Mouse (Mus musculus) hindbrain, embryonic 11.5 days (tissue): ENCODE measurements around the gene Slc5a4a. TPM values are rescaled to one million over a fixed set of nuclear protein-coding genes. Genes with fewer than 3 reads are reported as not detected.

Source experiments
- ATAC-seq: fragments of 200-750 bp; cut with Nextera tagmentation; 2 replicates; pipeline ENCODE4 v1.8.0; 2017; ENCODE audit warnings: mild to moderate bottlenecking, moderate TSS enrichment, moderate library complexity; ENCODE audit not compliant: low FRiP score
- DNase-seq: peaks from one replicate; pipeline ENCODE4 v3.0.0-alpha.2; 2015; ENCODE audit warnings: low spot score
- H3K27ac ChIP-seq: fragments of 300-500 bp; sonication (generic); 2 replicates; pipeline ENCODE4 v1.5.1; 2014; ENCODE audit warnings: mild to moderate bottlenecking, low read depth, low read length
- H3K27me3 ChIP-seq: fragments of 300-500 bp; sonication (generic); 2 replicates; pipeline ENCODE4 v1.6.1; 2014; ENCODE audit warnings: mild to moderate bottlenecking, low read length, moderate library complexity, mixed read lengths; ENCODE audit not compliant: control insufficient read depth, insufficient read depth
- H3K36me3 ChIP-seq: fragments of 300-500 bp; sonication (generic); 2 replicates; pipeline ENCODE4 v1.6.1; 2014; ENCODE audit warnings: mild to moderate bottlenecking, low read length, moderate library complexity, mixed read lengths; ENCODE audit not compliant: control insufficient read depth, insufficient read depth
- H3K4me1 ChIP-seq: fragments of 300-500 bp; sonication (generic); replicated peaks from 2 replicates; pipeline ENCODE4 v1.6.1; 2014; ENCODE audit warnings: low read length, mixed read lengths; ENCODE audit not compliant: control insufficient read depth, insufficient read depth
- H3K4me2 ChIP-seq: fragments of 300-500 bp; sonication (generic); replicated peaks from 2 replicates; pipeline ENCODE4 v1.6.1; 2014; ENCODE audit warnings: mild to moderate bottlenecking, low read depth, low read length
- H3K4me3 ChIP-seq: fragments of 300-500 bp; sonication (generic); 2 replicates; pipeline ENCODE4 v1.5.1; 2014; ENCODE audit warnings: low read depth, low read length
- H3K9ac ChIP-seq: fragments of 300-500 bp; sonication (generic); 2 replicates; pipeline ENCODE4 v1.6.1; 2014; ENCODE audit warnings: low read depth, low read length
- H3K9me3 ChIP-seq: fragments of 300-500 bp; sonication (generic); 2 replicates; pipeline ENCODE4 v1.6.1; 2016; ENCODE audit warnings: low read length; ENCODE audit not compliant: control insufficient read depth
- WGBS: fragments of 180-500 bp; shearing (Covaris S2); extraction: QIAGEN DNeasy Blood & Tissue Kit; methylation state at CpG from one replicate; pipeline ENCODE4 v1.1.7; 2014; 5-methylcytosine and 5-hydroxymethylcytosine counted together
- polyA plus RNA-seq: library from polyadenylated mRNA; unstranded; fragments of >200 nt; fragmentation: Nextera tagmentation; extraction: Ambion mirVana; gene quantifications from 2 replicates; pipeline ENCODE4 v1.2.1, GENCODE M21; 2014

Slc5a4a gene
- polyA plus RNA-seq, 1 experiment from 2014 or later: not detected

GRCm38 (mm10) chr10:76207262-76207796, 60.1 kb downstream of the Slc5a4a start:
- H3K27ac ChIP-seq: no peak overlapping the region
- H3K9ac ChIP-seq: no peak overlapping the region
- H3K4me2 ChIP-seq: no peak overlapping the region
- 94% methylated on average over 13 of the region's 13 CpGs for WGBS
- H3K27me3 ChIP-seq: no peaks in the 10 kb centered on the region
- no peak overlapping the region for H3K4me3 ChIP-seq
- H3K36me3 ChIP-seq: peaks cover 4% of the 10 kb centered on the region; the same call in 1 of the 2 replicates
- DNase-seq (no peak), ATAC-seq (no peak)
- H3K9me3 ChIP-seq: no peaks in the 10 kb centered on the region
- no peaks in the 10 kb centered on the region for H3K4me1 ChIP-seq

DNA sequence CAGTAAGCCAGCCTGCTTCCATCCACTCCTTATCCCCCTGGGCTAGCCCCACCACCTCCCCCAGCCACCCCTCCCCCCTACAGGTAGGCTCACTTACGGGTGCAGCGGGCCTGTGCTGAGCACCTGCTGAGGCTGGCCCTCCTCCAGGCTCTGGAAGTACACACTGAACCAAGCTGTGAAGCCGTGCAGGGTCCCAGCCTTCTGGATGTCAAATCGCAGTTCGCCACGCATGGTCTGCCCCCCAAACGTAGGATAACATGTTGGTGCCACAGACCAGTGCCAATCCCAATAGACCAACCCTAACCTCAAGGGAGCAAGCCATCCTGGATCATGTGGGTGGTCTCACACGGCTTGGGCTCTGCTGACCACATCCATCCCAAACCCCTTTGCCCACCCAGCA, 62.0 kb downstream of the Slc5a4a start:
- 90% methylated on average over 8 of the region's 8 CpGs for WGBS
- no peaks in the 10 kb centered on the region for H3K4me1 ChIP-seq
- ATAC-seq (no peak), DNase-seq (no peak)
- H3K27me3 ChIP-seq: no peaks in the 10 kb centered on the region
- no peaks in the 10 kb centered on the region for H3K9me3 ChIP-seq
- no peak overlapping the region for H3K4me2 ChIP-seq
- no peak overlapping the region for H3K4me3 ChIP-seq
- H3K36me3 ChIP-seq: peaks cover 7% of the 10 kb centered on the region; the same call in 1 of the 2 replicates
- no peak overlapping the region for H3K27ac ChIP-seq
- H3K9ac ChIP-seq: no peak overlapping the region

- peaks cover 17% of the 10 kb centered on the region; the same call in 1 of the 2 replicates for H3K36me3 ChIP-seq
- ATAC-seq (no peak), DNase-seq (no peak)
- H3K9me3 ChIP-seq: peaks cover 3% of the 10 kb centered on the region; the same call in 1 of the 2 replicates
- no peaks in the 10 kb centered on the region for H3K27me3 ChIP-seq
- WGBS: 97% methylated on average over 7 of the region's 7 CpGs
- H3K4me1 ChIP-seq: no peaks in the 10 kb centered on the region
- no peak overlapping the region for H3K4me3 ChIP-seq
- no peak overlapping the region for H3K9ac ChIP-seq
- H3K4me2 ChIP-seq: no peak overlapping the region
- H3K27ac ChIP-seq: no peak overlapping the region
These were observed 63.6 kb downstream of the Slc5a4a start for GRCm38 (mm10) chr10:76210806-76211205.

DNA sequence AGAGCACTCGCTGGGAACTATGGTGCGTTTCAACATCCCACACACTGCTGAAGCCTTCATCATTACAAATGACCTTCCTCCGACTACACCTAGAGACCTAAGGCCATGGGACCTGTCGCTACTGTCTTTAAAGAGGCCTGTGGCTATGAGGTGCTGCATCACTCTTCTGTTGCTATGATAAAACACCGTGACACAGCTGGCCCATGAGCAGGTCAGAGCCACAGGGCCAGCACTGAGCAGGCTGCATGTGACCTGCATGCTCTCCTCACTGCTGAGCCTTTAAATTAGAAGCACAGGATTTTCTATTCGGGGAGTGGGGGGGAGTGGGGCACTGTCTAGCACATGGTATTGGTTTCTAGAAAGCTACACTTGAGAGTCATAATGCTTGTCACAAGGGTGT, 64.9 kb downstream of the Slc5a4a start:
- H3K4me3 ChIP-seq: no peak overlapping the region
- DNase-seq (no peak), ATAC-seq (no peak)
- no peak overlapping the region for H3K9ac ChIP-seq
- WGBS: 92% methylated on average over 6 of the region's 6 CpGs
- peaks cover 3% of the 10 kb centered on the region; the same call in 1 of the 2 replicates for H3K9me3 ChIP-seq
- no peak overlapping the region for H3K4me2 ChIP-seq
- H3K4me1 ChIP-seq: no peaks in the 10 kb centered on the region
- H3K27ac ChIP-seq: no peak overlapping the region
- H3K36me3 ChIP-seq: peaks cover 20% of the 10 kb centered on the region; the same call in 1 of the 2 replicates
- H3K27me3 ChIP-seq: no peaks in the 10 kb centered on the region

GRCm38 (mm10) chr10:76214161-76214560, 66.9 kb downstream of the Slc5a4a start:
- no peaks in the 10 kb centered on the region for H3K27me3 ChIP-seq
- WGBS: 89% methylated on average over 4 of the region's 4 CpGs
- H3K4me2 ChIP-seq: no peak overlapping the region
- no peak overlapping the region for H3K27ac ChIP-seq
- ATAC-seq (no peak), DNase-seq (no peak)
- no peaks in the 10 kb centered on the region for H3K4me1 ChIP-seq
- H3K36me3 ChIP-seq: peaks cover 16% of the 10 kb centered on the region; the same call in 1 of the 2 replicates
- H3K9me3 ChIP-seq: peaks cover 3% of the 10 kb centered on the region; the same call in 1 of the 2 replicates
- H3K9ac ChIP-seq: no peak overlapping the region
- no peak overlapping the region for H3K4me3 ChIP-seq

DNA sequence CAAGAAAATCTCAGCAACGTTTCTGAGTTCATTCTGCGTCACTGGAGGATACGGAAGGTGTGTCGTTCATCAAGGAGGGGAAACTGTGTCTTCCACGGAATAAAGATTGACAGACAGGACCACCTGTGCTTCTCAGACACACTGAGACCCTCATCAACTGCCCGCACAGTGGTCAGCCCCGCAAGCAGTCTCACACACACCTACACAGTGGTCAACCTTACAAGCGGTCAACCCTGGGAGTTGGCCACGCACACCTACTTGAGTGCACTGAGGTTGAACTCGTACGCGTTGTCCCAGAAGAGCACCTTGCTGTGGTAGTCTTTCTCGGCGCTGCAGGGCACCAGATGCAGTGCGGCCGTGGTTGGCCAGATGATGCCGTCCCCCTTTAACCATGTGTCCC, 69.8 kb downstream of the Slc5a4a start:
- ATAC-seq (no peak), DNase-seq (no peak)
- no peak overlapping the region for H3K9ac ChIP-seq
- H3K27me3 ChIP-seq: no peaks in the 10 kb centered on the region
- no peaks in the 10 kb centered on the region for H3K4me1 ChIP-seq
- no peak overlapping the region for H3K4me2 ChIP-seq
- 97% methylated on average over 17 of the region's 17 CpGs for WGBS
- no peak overlapping the region for H3K4me3 ChIP-seq
- peaks cover 3% of the 10 kb centered on the region; the same call in 1 of the 2 replicates for H3K9me3 ChIP-seq
- H3K27ac ChIP-seq: no peak overlapping the region
- H3K36me3 ChIP-seq: peaks cover 16% of the 10 kb centered on the region; the same call in 1 of the 2 replicates

- Histone ChIP-seq H3K27me3 (no peaks in the 10 kb centered on the region), H3K36me3 (peaks cover 16% of the 10 kb centered on the region; the same call in 1 of the 2 replicates), H3K4me2 (no peak overlapping the region), H3K4me1 (no peaks in the 10 kb centered on the region), H3K27ac (no peak overlapping the region), H3K9ac (no peak overlapping the region), H3K9me3 (peaks cover 3% of the 10 kb centered on the region; the same call in 1 of the 2 replicates), H3K4me3 (no peak overlapping the region)
- ATAC-seq: no peak
- DNase-seq: no peak
- 82% methylated on average over 9 of the region's 9 CpGs for WGBS
These were observed 71.0 kb downstream of the Slc5a4a start for GRCm38 (mm10) chr10:76218240-76218639.

DNA sequence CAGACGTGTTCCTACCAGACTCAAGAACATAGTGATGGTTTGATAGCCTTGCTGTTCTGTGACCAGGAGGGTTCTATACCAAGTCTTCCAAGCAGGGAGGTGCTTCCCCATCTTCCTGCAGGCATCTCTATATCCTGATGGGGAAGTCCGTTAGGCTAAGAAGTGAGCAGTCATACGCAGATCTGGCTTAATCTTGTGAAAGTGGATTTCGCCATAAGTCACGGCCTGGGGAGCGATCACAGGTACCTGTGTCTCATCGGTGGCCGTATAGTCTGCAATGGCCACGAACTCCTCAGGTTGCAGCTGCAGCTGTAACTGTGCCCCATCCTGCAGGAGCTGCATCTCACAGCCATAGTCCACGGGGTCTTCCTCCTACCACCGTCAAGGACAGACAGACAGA, 78.7 kb downstream of the Slc5a4a start:
- ATAC-seq: no peak
- DNase-seq: no peak
- Histone ChIP-seq H3K27me3 (no peaks in the 10 kb centered on the region), H3K27ac (no peak overlapping the region), H3K9me3 (no peaks in the 10 kb centered on the region), H3K36me3 (no peaks in the 10 kb centered on the region), H3K4me2 (no peak overlapping the region), H3K4me1 (no peaks in the 10 kb centered on the region), H3K4me3 (no peak overlapping the region), H3K9ac (no peak overlapping the region)
- 91% methylated on average over 11 of the region's 11 CpGs for WGBS

DNA sequence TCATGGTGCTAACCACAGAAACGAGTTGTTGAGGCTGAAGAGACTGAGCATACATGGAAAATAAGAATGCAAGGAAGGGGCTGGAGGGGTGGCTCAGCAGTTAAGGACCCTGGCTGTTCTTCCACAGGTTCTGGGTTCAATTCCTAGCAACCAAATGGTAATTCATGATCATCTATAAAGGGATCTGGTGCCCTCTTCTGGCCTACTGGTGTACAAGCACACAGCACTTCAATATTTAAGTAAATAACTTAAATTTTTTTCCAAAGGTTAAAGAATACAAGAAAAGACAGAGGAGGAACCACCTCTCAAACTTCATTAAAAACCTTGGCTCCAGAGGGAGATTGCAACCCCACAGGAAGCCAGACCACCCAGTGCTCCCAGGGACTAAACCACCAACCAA, 82.4 kb downstream of the Slc5a4a start:
- no peak for DNase-seq
- Histone ChIP-seq H3K27ac (no peak overlapping the region), H3K4me2 (no peak overlapping the region), H3K9me3 (no peaks in the 10 kb centered on the region), H3K4me1 (no peaks in the 10 kb centered on the region), H3K4me3 (no peak overlapping the region), H3K36me3 (no peaks in the 10 kb centered on the region), H3K9ac (no peak overlapping the region), H3K27me3 (no peaks in the 10 kb centered on the region)
- WGBS: 65% methylated on average over 1 of the region's 1 CpGs
- ATAC-seq: no peak
